ENCODE assay signal across 8 mouse cellular contexts in the genomic region with DNA sequence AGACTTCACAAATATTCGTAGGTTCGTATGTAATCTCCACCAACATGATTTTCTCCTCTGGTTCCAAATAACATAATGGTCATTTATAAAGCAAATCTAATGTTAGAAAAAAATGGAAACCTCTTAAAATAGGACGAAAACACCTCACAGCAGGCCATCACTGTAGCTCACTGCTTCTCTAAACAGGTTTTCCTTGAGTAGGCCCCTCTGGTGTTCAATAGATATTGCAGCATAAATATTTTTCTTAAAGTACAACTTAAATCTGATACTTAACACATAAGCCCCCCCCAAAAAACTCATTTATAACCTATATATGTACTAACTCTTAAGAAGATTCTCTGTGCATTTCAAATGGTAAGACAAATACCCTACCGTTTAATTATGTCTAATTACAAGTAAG. TPM values are rescaled to one million over a fixed set of nuclear protein-coding genes. Genes with fewer than 3 reads are reported as not detected.
DNase-seq lines count a peak whose midpoint lies in the region; ATAC-seq lines count a peak whose summit lies in the region.

No protein-coding gene starts in this region.

- H3K9ac ChIP-seq in lung, embryonic 15.5 days = peak overlapping the region; percentile 97
- peak overlapping the region; percentile 99 for H3K9ac ChIP-seq in embryonic facial prominence, embryonic 14.5 days (ENCODE audit: low read depth, low read length)
- H3K9ac ChIP-seq in intestine, embryonic 16.5 days (ENCODE audit: low read depth, low read length) = peak overlapping the region; percentile 99
- peak overlapping the region; percentile 97; the same call in 1 of the 2 replicates for H3K9ac ChIP-seq in neural tube, embryonic 14.5 days (replicated peaks; ENCODE audit: low read depth, low read length)

- H3K4me2 ChIP-seq in lung, embryonic 15.5 days = peak overlapping the region; percentile 59
- H3K4me2 ChIP-seq in embryonic facial prominence, embryonic 14.5 days (ENCODE audit: low read depth, low read length) = peak overlapping the region; percentile 78
- H3K4me2 ChIP-seq in intestine, embryonic 16.5 days (ENCODE audit: low read depth, low read length) = peak overlapping the region; percentile 54
- peak overlapping the region; percentile 66 for H3K4me2 ChIP-seq in neural tube, embryonic 14.5 days (ENCODE audit: low read depth, low read length)

- H3K27me3 ChIP-seq in lung, embryonic 15.5 days = no peaks in the 10 kb centered on the region
- no peaks in the 10 kb centered on the region for H3K27me3 ChIP-seq in embryonic facial prominence, embryonic 14.5 days (replicated peaks; ENCODE audit: control insufficient read depth, insufficient read depth, low read length)
- H3K27me3 ChIP-seq in intestine, embryonic 16.5 days (replicated peaks; ENCODE audit: control insufficient read depth, insufficient read depth, low read length) = no peaks in the 10 kb centered on the region
- 0 out of 2 replicates have a peak, but pooled peaks cover 2% of the 10 kb centered on the region for H3K27me3 ChIP-seq in neural tube, embryonic 14.5 days (ENCODE audit: control insufficient read depth, insufficient read depth, low read length)

- WGBS in lung, embryonic 15.5 days = 7% methylated on average over 4 of the region's 4 CpGs
- WGBS in embryonic facial prominence, embryonic 14.5 days = 13% methylated on average over 4 of the region's 4 CpGs
- WGBS in intestine, embryonic 16.5 days = 10% methylated on average over 4 of the region's 4 CpGs
- WGBS in neural tube, embryonic 14.5 days = 18% methylated on average over 4 of the region's 4 CpGs

- H3K27ac ChIP-seq in lung, embryonic 15.5 days = no peak overlapping the region
- peak overlapping the region; percentile 93; the same call in 1 of the 2 replicates for H3K27ac ChIP-seq in embryonic facial prominence, embryonic 14.5 days (replicated peaks; ENCODE audit: low read depth, low read length)
- H3K27ac ChIP-seq in intestine, embryonic 16.5 days (ENCODE audit: low read length) = no peak overlapping the region; the same call in 1 of the 2 replicates
- H3K27ac ChIP-seq in neural tube, embryonic 14.5 days (ENCODE audit: low read depth, low read length) = no peak overlapping the region

- H3K4me1 ChIP-seq in lung, embryonic 15.5 days = peaks cover 31% of the 10 kb centered on the region
- peaks cover 37% of the 10 kb centered on the region for H3K4me1 ChIP-seq in embryonic facial prominence, embryonic 14.5 days (ENCODE audit: control insufficient read depth, insufficient read depth, low read length)
- H3K4me1 ChIP-seq in intestine, embryonic 16.5 days (ENCODE audit: control insufficient read depth, insufficient read depth, low read length) = peaks cover 24% of the 10 kb centered on the region
- peaks cover 25% of the 10 kb centered on the region for H3K4me1 ChIP-seq in neural tube, embryonic 14.5 days (ENCODE audit: control insufficient read depth, insufficient read depth, low read length)

- peak overlapping the region; percentile 63 for H3K4me3 ChIP-seq in lung, embryonic 15.5 days
- H3K4me3 ChIP-seq in embryonic facial prominence, embryonic 14.5 days (ENCODE audit: low read depth, low read length) = peak overlapping the region; percentile 95
- H3K4me3 ChIP-seq in intestine, embryonic 16.5 days (ENCODE audit: low read length) = peak overlapping the region; percentile 97
- H3K4me3 ChIP-seq in neural tube, embryonic 14.5 days (ENCODE audit: low read depth, low read length) = peak overlapping the region; percentile 96

- no peaks in the 10 kb centered on the region for H3K9me3 ChIP-seq in lung, embryonic 15.5 days
- no peaks in the 10 kb centered on the region for H3K9me3 ChIP-seq in embryonic facial prominence, embryonic 14.5 days (ENCODE audit: control insufficient read depth, low read length)
- no peaks in the 10 kb centered on the region for H3K9me3 ChIP-seq in intestine, embryonic 16.5 days (ENCODE audit: control insufficient read depth, low read length)
- no peaks in the 10 kb centered on the region for H3K9me3 ChIP-seq in neural tube, embryonic 14.5 days (ENCODE audit: control insufficient read depth, low read length)

- no peak for ATAC-seq in lung, embryonic 15.5 days (ENCODE audit: borderline replicate concordance, extremely low read depth, low FRiP score, low TSS enrichment)
- no peak for ATAC-seq in embryonic facial prominence, embryonic 14.5 days (ENCODE audit: low read depth)
- ATAC-seq in intestine, embryonic 16.5 days = no peak
- no peak for ATAC-seq in neural tube, embryonic 14.5 days (ENCODE audit: low read depth)

- H3K36me3 ChIP-seq in lung, embryonic 15.5 days = no peaks in the 10 kb centered on the region
- H3K36me3 ChIP-seq in embryonic facial prominence, embryonic 14.5 days (ENCODE audit: control insufficient read depth, insufficient read depth, low read length) = no peaks in the 10 kb centered on the region
- H3K36me3 ChIP-seq in intestine, embryonic 16.5 days (ENCODE audit: control insufficient read depth, insufficient read depth, low read length) = no peaks in the 10 kb centered on the region
- no peaks in the 10 kb centered on the region for H3K36me3 ChIP-seq in neural tube, embryonic 14.5 days (ENCODE audit: control insufficient read depth, insufficient read depth, low read length)

- no peak for DNase-seq in lung, adult 18-20 months
- DNase-seq in embryonic facial prominence, embryonic 14.5 days (ENCODE audit: low spot score) = peak; percentile 40
- no peak for DNase-seq in right cerebral cortex, postnatal 14 days
- no peak for DNase-seq in thymus, adult 18-20 months
- DNase-seq in spleen, postnatal 4 days (ENCODE audit: low spot score in 2 of 2) = no peak

RNA-seq across cellular contexts. Expression of a gene that starts 1.8 kb away (rescaled TPM):
- 98.0 and 103 TPM in 2 replicates for polyA plus RNA-seq in lung, embryonic 15.5 days (2015; fragmentation: Nextera tagmentation; extraction: Ambion mirVana)
- polyA plus RNA-seq in embryonic facial prominence, embryonic 14.5 days (2014; fragmentation: Nextera tagmentation; extraction: Ambion mirVana) = 115 and 116 TPM in 2 replicates
- 108 and 127 TPM in 2 replicates for polyA plus RNA-seq in intestine, embryonic 16.5 days (2015; fragmentation: Nextera tagmentation; extraction: Ambion mirVana)
- 107 and 132 TPM in 2 replicates for polyA plus RNA-seq in neural tube, embryonic 14.5 days (2014; fragmentation: Nextera tagmentation; extraction: Ambion mirVana)
